Mouse (Mus musculus) lung, adult 2 months (tissue): ENCODE results near the gene Smad1.

ENCODE experiments used
- CTCF ChIP-seq: fragments of 200-500 bp; IDR thresholded peaks from 2 replicates; pipeline ENCODE4 v1.5.1; 2011; ENCODE audit warnings: mild to moderate bottlenecking, low read length, control low read depth; ENCODE audit not compliant: insufficient read depth
- POLR2A ChIP-seq: fragments of 200-500 bp; IDR thresholded peaks from 2 replicates; pipeline ENCODE4 v1.6.1; 2011; ENCODE audit warnings: low read depth, mild to moderate bottlenecking, control low read depth, low read length, borderline replicate concordance; ENCODE audit errors: extremely low read depth

DNA sequence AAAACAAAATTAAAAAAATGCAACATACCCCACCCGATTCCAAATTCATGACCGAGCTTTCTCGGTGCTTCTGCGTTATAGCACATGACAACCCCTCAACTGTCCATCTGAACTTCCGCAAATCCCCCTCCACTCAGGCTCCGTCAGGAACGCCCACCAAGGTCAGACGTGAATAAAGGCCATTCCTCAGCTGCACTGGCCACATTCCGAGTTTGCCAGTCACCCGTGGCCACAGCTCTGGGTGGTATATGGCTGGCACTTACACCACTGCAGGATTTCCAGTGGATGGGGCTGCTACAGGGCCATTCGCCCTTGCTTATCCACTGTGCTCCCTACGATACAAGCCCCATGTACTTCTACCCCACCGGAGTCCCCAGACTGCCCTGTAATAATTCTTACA is 7.9 kb downstream of the Smad1 start:
- TF ChIP-seq CTCF (no peak), POLR2A (no peak)
